Mouse (Mus musculus) embryonic facial prominence, embryonic 10.5 days (tissue): ENCODE results near the gene Nck2. TPM values are rescaled to one million over a fixed set of nuclear protein-coding genes. Genes with fewer than 3 reads are reported as not detected.
A peak's percentile ranks its signal among the peaks of the same experiment; 100 is the strongest.

Experiments
- DNase-seq: peaks from one replicate; pipeline ENCODE4 v3.0.0-alpha.2; 2017; ENCODE audit warnings: low spot score
- H3K27ac ChIP-seq: fragments of 300-500 bp; sonication (generic); replicated peaks from 2 replicates; pipeline ENCODE4 v1.5.1; 2016; ENCODE audit warnings: mild to moderate bottlenecking
- H3K27me3 ChIP-seq: fragments of 300-500 bp; sonication (generic); replicated peaks from 2 replicates; pipeline ENCODE4 v1.6.1; 2016; ENCODE audit warnings: low read depth, mild to moderate bottlenecking; ENCODE audit not compliant: poor library complexity, severe bottlenecking
- H3K36me3 ChIP-seq: fragments of 300-500 bp; sonication (generic); replicated peaks from 2 replicates; pipeline ENCODE4 v1.6.1; 2016; ENCODE audit warnings: mild to moderate bottlenecking, moderate library complexity
- H3K4me1 ChIP-seq: fragments of 300-500 bp; sonication (generic); 2 replicates; pipeline ENCODE4 v1.6.1; 2016
- H3K4me3 ChIP-seq: fragments of 300-500 bp; sonication (generic); 2 replicates; pipeline ENCODE4 v1.5.1; 2016; ENCODE audit warnings: mild to moderate bottlenecking, moderate library complexity
- H3K9me3 ChIP-seq: fragments of 300-500 bp; sonication (generic); 2 replicates; pipeline ENCODE4 v1.6.1; 2016; ENCODE audit warnings: mild to moderate bottlenecking
- WGBS: fragments of 180-500 bp; shearing (Covaris S2); methylation state at CpG from one replicate; pipeline ENCODE4 v1.1.7; 2016; 5-methylcytosine and 5-hydroxymethylcytosine counted together
- polyA plus RNA-seq: library from polyadenylated mRNA; unstranded; fragments of >200 nt; fragmentation: Nextera tagmentation; extraction: Ambion mirVana; gene quantifications from 2 replicates; pipeline ENCODE4 v1.2.1, GENCODE M21; 2016

Nck2 gene
- 50.3 and 52.5 TPM in 2 replicates for polyA plus RNA-seq

GRCm38 (mm10) chr1:43444531-43444930, at the start of gene Nck2:
Gene Nck2, plus strand, starts transcription at chr1:43444579.
- H3K27me3 ChIP-seq, result no peaks in the 10 kb centered on the region
- H3K27ac ChIP-seq, result peak within 1 kb of the TSS; percentile 99
- peaks cover 2% of the 10 kb centered on the region; the same call in 1 of the 2 replicates for H3K36me3 ChIP-seq
- peaks cover 39% of the 10 kb centered on the region for H3K4me1 ChIP-seq
- H3K9me3 ChIP-seq, result no peaks in the 10 kb centered on the region
- no peak for DNase-seq
- 15% methylated on average over 9 of the region's 9 CpGs for WGBS
- H3K4me3 ChIP-seq, result peak within 1 kb of the TSS; percentile 99

- Histone ChIP-seq H3K27ac (no peak overlapping the region), H3K4me3 (no peak overlapping the region)
- WGBS, result 92% methylated on average over 2 of the region's 2 CpGs
These were observed 49.3 kb upstream of the Nck2 start for GRCm38 (mm10) chr1:43395040-43395439.

GRCm38 (mm10) chr1:43395799-43396198, 48.6 kb upstream of the Nck2 start:
- Histone ChIP-seq H3K27me3 (no peaks in the 10 kb centered on the region), H3K4me1 (peaks cover 9% of the 10 kb centered on the region), H3K4me3 (no peak overlapping the region), H3K36me3 (no peaks in the 10 kb centered on the region), H3K27ac (no peak overlapping the region), H3K9me3 (no peaks in the 10 kb centered on the region)
- DNase-seq, result no peak
- WGBS, result 88% methylated on average over 1 of the region's 1 CpGs

More at GRCm38 (mm10) chr1:43395040-43395439, 49.3 kb upstream of the Nck2 start:
- Histone ChIP-seq H3K9me3 (no peaks in the 10 kb centered on the region), H3K4me1 (peaks cover 6% of the 10 kb centered on the region), H3K27me3 (no peaks in the 10 kb centered on the region), H3K36me3 (no peaks in the 10 kb centered on the region)
- no peak for DNase-seq

GRCm38 (mm10) chr1:43396522-43396921, 47.9 kb upstream of the Nck2 start:
- 29% methylated on average over 5 of the region's 5 CpGs for WGBS
- DNase-seq, result no peak

GRCm38 (mm10) chr1:43397096-43397495, 47.3 kb upstream of the Nck2 start:
- WGBS, result 90% methylated on average over 2 of the region's 2 CpGs
- H3K4me3 ChIP-seq, result no peak overlapping the region

More at GRCm38 (mm10) chr1:43396522-43396921, 47.9 kb upstream of the Nck2 start:
- Histone ChIP-seq H3K4me3 (no peak overlapping the region), H3K4me1 (peaks cover 10% of the 10 kb centered on the region), H3K27ac (no peak overlapping the region), H3K27me3 (no peaks in the 10 kb centered on the region), H3K9me3 (no peaks in the 10 kb centered on the region), H3K36me3 (no peaks in the 10 kb centered on the region)

GRCm38 (mm10) chr1:43398738-43399601, 45.4 kb upstream of the Nck2 start:
- H3K27me3 ChIP-seq, result no peaks in the 10 kb centered on the region
- H3K36me3 ChIP-seq, result no peaks in the 10 kb centered on the region
- no peak overlapping the region for H3K27ac ChIP-seq
- no peak overlapping the region for H3K4me3 ChIP-seq
- DNase-seq, result no peak
- no peaks in the 10 kb centered on the region for H3K9me3 ChIP-seq
- peaks cover 10% of the 10 kb centered on the region for H3K4me1 ChIP-seq
- WGBS, result 88% methylated on average over 10 of the region's 10 CpGs

More at GRCm38 (mm10) chr1:43397096-43397495, 47.3 kb upstream of the Nck2 start:
- no peaks in the 10 kb centered on the region for H3K36me3 ChIP-seq
- H3K9me3 ChIP-seq, result no peaks in the 10 kb centered on the region
- H3K27ac ChIP-seq, result no peak overlapping the region
- H3K4me1 ChIP-seq, result peaks cover 10% of the 10 kb centered on the region
- DNase-seq, result no peak
- H3K27me3 ChIP-seq, result no peaks in the 10 kb centered on the region

DNA sequence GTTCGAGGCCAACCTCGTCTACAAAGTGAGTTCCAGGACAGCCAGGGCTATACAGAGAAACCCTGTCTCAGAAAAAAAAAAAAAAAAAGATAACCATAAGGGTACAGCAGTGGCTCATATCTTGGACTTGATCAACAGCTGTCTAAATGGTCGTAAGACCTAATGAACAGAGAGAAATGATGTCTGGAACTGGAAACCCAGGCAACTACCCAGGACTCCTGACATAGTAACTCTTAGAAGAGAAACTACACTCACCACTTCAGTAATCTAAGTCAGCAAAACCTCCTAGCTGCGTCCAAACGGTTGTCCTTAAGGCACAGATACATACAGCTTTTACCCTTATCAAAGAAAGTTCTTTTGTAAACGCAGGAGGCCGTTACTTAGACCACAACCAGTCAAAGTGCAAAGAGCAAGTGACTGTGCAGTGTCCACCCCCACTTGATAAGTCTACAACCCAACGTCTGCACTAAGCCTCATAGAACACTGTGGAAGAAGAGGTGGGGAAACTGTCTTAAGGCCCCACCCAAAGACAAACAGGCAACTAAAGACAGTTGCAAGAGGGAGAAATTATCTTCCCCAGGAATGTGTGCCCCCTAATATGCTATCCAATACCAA, 44.7 kb upstream of the Nck2 start:
- H3K4me1 ChIP-seq, result peaks cover 10% of the 10 kb centered on the region
- H3K9me3 ChIP-seq, result no peaks in the 10 kb centered on the region
- H3K36me3 ChIP-seq, result no peaks in the 10 kb centered on the region
- DNase-seq, result no peak
- H3K4me3 ChIP-seq, result no peak overlapping the region
- H3K27ac ChIP-seq, result no peak overlapping the region
- 82% methylated on average over 8 of the region's 8 CpGs for WGBS
- H3K27me3 ChIP-seq, result no peaks in the 10 kb centered on the region

DNA sequence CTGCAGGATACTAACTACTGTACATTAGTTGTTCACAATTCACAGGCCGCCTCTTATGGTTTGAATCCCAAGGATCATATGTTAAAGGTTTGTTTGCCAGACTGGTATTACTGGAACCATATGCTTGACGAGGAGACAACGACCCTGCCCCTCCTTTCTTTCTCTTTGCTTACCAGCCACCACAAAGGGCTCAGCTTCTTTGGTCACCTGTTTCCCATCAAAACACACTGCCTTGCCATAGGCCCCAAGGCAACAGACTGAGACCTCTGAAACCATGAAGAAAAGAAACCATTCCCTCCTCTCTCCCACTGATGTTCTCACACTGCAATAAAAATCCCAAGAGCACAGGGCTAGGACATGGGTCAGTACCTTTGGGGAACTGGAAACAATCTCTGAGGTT, 43.7 kb upstream of the Nck2 start:
- WGBS, result 42% methylated on average over 3 of the region's 3 CpGs
- Histone ChIP-seq H3K36me3 (no peaks in the 10 kb centered on the region), H3K27ac (no peak overlapping the region), H3K27me3 (no peaks in the 10 kb centered on the region), H3K9me3 (no peaks in the 10 kb centered on the region), H3K4me1 (peaks cover 10% of the 10 kb centered on the region), H3K4me3 (no peak overlapping the region)
- DNase-seq, result peak; percentile 33

DNA sequence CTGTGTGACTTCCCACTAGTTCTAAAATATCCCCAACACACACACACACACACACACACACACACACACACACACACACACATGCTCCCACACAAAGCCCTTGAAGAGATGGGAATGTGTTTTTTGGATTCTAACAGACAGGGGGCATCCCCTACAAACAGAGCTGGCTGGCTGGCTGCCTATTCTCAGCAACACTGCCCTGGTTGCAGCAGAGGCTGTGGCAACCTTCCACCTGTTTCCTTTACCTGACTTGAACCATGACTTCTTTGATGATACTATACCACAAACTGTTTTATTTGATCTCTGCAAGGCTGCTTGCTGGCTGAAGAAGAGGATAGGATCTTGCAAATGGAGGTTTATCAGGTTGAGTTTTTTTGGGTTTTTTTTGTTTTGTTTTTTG, 41.0 kb upstream of the Nck2 start:
- Histone ChIP-seq H3K36me3 (no peaks in the 10 kb centered on the region), H3K4me1 (peaks cover 4% of the 10 kb centered on the region; the same call in 1 of the 2 replicates), H3K27ac (no peak overlapping the region)

DNA sequence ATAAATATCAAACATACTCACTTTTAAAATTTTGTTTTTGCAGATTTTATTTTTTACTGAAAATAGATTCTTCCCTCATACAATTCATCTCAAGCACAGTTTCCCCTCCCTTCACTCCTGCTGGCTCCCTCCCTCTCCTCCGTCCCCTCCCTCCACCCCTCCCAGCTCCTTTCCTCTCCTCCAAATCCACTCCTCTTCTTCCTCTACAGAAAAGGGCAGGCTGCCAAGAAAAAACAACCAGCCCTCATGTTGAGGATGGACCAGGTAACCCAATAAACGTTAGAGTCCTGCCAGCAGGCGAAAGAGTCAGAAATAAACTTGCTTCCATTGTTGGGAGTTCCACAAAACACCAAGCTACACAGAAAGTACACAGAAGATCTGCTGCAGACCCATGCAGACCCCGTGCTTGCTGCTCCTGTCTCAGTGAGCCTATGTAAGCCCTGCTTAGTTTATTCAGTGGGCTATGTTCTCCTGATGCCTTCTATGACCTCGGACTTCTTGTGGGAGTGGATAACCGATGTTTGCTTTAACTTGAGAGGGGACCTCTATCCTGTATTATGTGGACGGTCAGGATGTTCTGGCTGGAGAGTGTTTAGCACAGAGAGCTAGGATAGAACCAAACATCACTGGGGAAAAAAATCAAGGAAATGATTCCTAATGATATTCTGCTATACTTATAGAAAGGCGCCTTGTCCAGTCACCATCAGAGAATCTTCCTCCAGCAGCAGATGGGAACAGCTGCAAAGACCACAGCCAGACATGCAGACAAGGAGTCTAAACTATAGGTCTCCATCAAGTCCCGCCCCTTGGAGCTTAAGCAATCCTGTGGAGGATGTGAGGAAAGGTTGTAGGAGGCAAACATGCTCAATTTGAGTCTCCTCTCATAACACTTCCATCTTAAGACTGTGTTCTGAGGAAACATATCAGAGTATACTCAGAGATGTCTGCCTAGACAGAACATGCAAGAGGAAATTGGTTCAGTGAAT, 39.4 kb upstream of the Nck2 start:
- WGBS, result 62% methylated on average over 9 of the region's 9 CpGs
- DNase-seq, result no peak
- Histone ChIP-seq H3K4me3 (no peak overlapping the region), H3K9me3 (no peaks in the 10 kb centered on the region), H3K27me3 (no peaks in the 10 kb centered on the region), H3K36me3 (no peaks in the 10 kb centered on the region), H3K4me1 (peaks cover 7% of the 10 kb centered on the region; the same call in 1 of the 2 replicates), H3K27ac (no peak overlapping the region)

More for the DNA sequence above, 41.0 kb upstream of the Nck2 start:
- H3K9me3 ChIP-seq, result no peaks in the 10 kb centered on the region
- no peak for DNase-seq
- H3K4me3 ChIP-seq, result no peak overlapping the region
- no peaks in the 10 kb centered on the region for H3K27me3 ChIP-seq

- Histone ChIP-seq H3K4me3 (no peak overlapping the region), H3K27me3 (no peaks in the 10 kb centered on the region), H3K27ac (no peak overlapping the region), H3K36me3 (no peaks in the 10 kb centered on the region), H3K4me1 (peaks cover 4% of the 10 kb centered on the region; the same call in 1 of the 2 replicates), H3K9me3 (no peaks in the 10 kb centered on the region)
- WGBS, result 62% methylated on average over 4 of the region's 4 CpGs
- no peak for DNase-seq
These were observed 35.4 kb upstream of the Nck2 start for GRCm38 (mm10) chr1:43409019-43409418.

DNA sequence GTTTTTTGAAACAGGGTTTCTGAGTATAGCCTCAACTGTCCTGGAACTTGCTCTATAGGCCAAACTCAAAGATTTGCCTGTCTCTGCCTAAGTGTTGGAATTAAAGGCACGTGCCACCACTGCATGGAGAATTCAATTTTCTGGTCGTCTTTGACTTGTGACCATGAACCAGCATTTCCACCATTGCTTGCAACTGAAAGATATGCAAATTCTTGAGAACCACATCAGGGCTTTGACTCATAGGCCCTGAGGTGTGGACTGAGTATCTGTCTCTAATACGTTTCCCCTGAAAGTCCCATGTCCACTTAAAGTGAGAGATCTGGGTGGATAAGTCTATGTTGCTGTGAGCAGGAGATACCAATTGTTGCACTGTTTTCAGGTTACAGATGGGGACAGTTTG, 31.6 kb upstream of the Nck2 start:
- Histone ChIP-seq H3K4me3 (no peak overlapping the region), H3K36me3 (no peaks in the 10 kb centered on the region), H3K27ac (no peak overlapping the region), H3K4me1 (peaks cover 4% of the 10 kb centered on the region; the same call in 1 of the 2 replicates), H3K9me3 (no peaks in the 10 kb centered on the region), H3K27me3 (no peaks in the 10 kb centered on the region)
- no peak for DNase-seq
- 84% methylated on average over 3 of the region's 3 CpGs for WGBS
